Mouse (Mus musculus) liver, embryonic 14.5 days (tissue): Measurements from ENCODE around the gene Tbcd.

ENCODE experiments used
- CTCF ChIP-seq: IDR thresholded peaks from 2 replicates; pipeline ENCODE4 v1.5.1; 2016; ENCODE audit warnings: antibody characterized with exemption, low read depth, control low read depth
- EP300 ChIP-seq: IDR thresholded peaks from 2 replicates; pipeline ENCODE4 v1.6.1; 2016; ENCODE audit warnings: antibody characterized with exemption, low read depth

- TF ChIP-seq EP300 = no peak
- no peak for TF ChIP-seq CTCF
Observed at GRCm38 (mm10) chr11:121601422-121601821, 149.7 kb downstream of the Tbcd start.
